Mouse (Mus musculus): ENCODE measurements around the gene Hist1h2bf.

- TF ChIP-seq CTCF (IDR thresholded peaks at IDR 0.05; ENCODE audit: low read depth) (no peak), EP300 (IDR thresholded peaks at IDR 0.05; ENCODE audit: low read depth) (no peak)
Measured at GRCm38 (mm10) chr13:23525901-23526300, 48.1 kb downstream of the Hist1h2bf start.

Data from liver, embryonic 14.5 days (tissue).